Mouse (Mus musculus): ENCODE measurements at regions not wholly inside any gene's neighbourhood (a gene's known extent, or its start where the extent isn't known, plus 50 kb on each side); places are given as distances from the start of the nearest gene placed in this dataset.
"Not testable (repeated sequence)": the region's sequence is repeated elsewhere in the genome, so short reads cannot be mapped to it uniquely, and the experiment has no call there.

- DNase-seq (ENCODE audit: inconsistent age in 2 of 2, low spot score in 1 of 2): peak in 1 of 2 experiments; percentile 25
Observed at GRCm38 (mm10) chr10:123800067-123800691, 536.4 kb downstream of the Fam19a2 start.

DNA sequence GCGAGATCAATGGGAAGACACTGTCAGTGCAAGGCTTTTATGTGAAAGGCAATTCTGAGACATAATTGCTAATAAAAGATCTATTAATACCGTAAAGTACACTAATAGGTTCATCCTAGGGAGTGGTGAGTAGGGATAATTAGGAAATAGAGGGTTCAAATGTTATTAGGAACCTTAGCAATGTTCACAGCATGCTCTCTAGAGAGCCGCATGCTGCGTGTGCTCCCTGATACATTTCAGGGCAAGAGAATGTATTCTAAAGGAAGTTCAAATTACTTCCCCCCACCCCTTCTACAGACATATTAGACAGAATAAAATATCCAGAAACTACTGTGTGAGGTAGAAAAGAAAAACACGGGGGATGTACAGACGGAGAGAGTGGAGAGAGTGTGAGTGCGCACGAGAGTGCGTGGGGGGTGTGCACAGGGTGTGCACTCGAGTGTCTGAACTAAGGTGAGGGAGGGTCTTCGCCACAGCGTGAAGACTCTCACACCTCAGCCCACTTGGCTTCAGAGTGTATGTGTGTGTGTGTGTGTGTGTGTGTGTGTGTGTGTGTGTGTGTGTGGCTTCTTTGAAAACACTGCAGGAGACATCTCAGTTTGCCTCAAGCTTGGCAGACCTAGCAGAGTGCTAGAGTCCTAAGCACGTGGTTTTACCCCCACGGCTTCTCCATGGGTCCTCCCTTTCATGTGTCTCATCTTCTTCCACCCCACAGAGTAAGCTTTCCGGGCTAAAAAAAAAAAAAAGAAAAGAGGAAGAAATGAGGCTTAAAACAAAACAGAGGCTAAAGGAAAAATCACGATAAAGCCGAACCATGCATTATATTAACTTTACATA is 537.1 kb downstream of the Fam19a2 start:
- no peak for DNase-seq (ENCODE audit: inconsistent age in 2 of 2, low spot score in 1 of 2)

- no peak for DNase-seq (ENCODE audit: inconsistent age in 2 of 2, low spot score in 1 of 2)
Observed at GRCm38 (mm10) chr10:123810882-123811281, 547.1 kb downstream of the Fam19a2 start.

DNA sequence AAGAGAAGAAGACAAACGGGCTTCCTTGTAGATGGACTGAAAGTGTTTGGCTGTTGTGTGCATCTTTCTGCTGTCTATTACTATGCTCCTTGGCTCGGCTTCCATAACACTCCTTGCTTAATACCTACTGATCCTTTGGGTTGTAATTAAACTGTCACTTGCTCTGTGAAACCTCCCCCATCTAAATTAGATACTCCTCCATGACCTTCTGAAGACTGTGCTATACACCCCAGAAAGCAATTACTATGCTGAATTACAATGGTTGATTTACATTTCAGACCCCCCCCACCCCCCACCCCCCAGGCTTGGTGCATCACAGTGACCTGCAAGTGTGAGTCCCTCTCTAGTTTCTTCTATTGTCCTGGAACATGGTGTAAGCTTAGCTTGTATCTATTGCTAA is 549.3 kb downstream of the Fam19a2 start:
- DNase-seq (ENCODE audit: inconsistent age in 2 of 2, low spot score in 1 of 2): no peak

- DNase-seq (ENCODE audit: inconsistent age in 2 of 2, low spot score in 1 of 2): no peak
Observed at GRCm38 (mm10) chr10:123840061-123840751, 576.4 kb downstream of the Fam19a2 start.

DNA sequence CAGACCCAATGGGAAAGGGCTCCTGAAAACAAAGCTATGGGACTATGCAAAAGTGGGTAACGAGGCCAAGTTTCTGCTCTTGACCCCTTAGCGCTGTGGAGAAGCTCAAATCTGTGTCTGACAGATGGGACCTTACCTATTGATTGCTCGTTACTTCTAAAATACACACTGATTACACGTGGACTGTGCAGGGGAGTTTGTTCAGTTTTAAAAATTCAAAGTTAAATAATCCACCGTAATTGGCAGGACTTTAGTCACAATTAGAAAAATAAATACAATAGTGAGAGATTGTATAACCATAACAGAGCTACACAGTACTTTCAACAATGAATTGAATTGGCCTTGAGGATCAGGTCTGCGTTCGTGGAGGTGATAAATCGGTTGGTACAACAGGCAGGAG is 578.3 kb downstream of the Fam19a2 start:
- DNase-seq (ENCODE audit: inconsistent age in 2 of 2, low spot score in 1 of 2): no peak

DNA sequence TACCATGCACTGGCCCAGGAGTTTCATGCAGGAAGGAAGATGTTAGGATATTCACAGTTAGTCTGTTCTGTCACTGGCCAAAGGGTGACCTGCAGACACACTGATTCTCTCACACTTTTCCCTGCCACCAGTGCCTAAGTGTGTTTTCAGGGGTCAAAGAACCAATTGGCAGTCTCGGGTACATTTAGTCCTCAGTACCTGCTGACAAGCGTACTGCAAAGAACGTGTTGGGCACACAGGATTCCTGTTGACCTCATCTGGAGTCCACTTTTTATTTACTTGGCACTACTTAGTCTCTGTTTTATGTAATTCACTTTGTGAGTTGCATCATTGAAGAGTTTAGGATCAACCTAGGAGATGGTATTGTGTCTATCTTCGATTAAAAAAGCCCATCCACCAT is 579.8 kb downstream of the Fam19a2 start:
- no peak for DNase-seq (ENCODE audit: inconsistent age in 2 of 2, low spot score in 1 of 2)

DNA sequence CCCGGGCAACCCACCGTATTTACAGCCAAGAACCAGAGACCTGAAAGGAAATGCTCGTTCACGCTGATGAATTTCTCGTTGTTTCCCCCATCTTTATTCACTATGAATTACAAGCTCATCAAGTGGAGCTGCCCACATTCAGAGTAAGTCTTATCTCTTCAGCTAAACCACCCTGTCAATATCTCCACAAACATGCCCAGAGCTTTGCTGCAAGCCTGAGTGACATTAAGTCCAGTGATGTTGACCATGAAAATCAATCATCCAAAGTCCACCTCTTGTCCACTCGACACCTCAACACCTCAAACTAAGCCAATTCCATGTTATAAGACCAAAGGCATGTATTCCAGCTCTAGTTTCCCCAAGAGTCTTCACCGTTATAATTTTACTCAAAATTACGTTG is 582.8 kb downstream of the Fam19a2 start:
- no peak for DNase-seq (ENCODE audit: inconsistent age in 2 of 2, low spot score in 1 of 2)

DNA sequence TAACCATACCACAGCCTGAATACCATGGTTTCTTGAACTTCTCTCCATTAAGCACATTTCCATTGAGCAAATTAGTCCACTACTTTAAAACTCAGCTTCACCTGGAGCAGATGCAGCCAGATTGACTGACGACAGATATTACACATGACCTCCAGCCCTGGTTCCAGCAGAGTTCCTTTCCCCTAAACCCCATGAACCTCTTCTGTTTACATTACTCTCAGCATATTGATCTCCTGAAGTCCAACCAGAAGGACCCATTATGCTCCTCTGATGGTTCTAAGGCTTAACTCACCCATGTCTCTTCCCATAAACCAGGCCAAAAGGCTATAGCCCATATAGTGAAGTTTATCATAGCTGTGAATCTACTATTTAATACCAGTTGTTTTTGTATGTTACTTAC is 584.8 kb downstream of the Fam19a2 start:
- no peak for DNase-seq (ENCODE audit: inconsistent age in 2 of 2, low spot score in 1 of 2)

GRCm38 (mm10) chr10:123875459-123875858 is 611.7 kb downstream of the Fam19a2 start:
- DNase-seq (ENCODE audit: inconsistent age in 2 of 2, low spot score in 1 of 2): no peak

- no peak for DNase-seq (ENCODE audit: inconsistent age in 2 of 2, low spot score in 1 of 2)
Observed at GRCm38 (mm10) chr10:123875882-123876281, 612.1 kb downstream of the Fam19a2 start.

GRCm38 (mm10) chr10:123888681-123889172 is 624.9 kb downstream of the Fam19a2 start:
- no peak for DNase-seq (ENCODE audit: inconsistent age in 2 of 2, low spot score in 1 of 2)

DNA sequence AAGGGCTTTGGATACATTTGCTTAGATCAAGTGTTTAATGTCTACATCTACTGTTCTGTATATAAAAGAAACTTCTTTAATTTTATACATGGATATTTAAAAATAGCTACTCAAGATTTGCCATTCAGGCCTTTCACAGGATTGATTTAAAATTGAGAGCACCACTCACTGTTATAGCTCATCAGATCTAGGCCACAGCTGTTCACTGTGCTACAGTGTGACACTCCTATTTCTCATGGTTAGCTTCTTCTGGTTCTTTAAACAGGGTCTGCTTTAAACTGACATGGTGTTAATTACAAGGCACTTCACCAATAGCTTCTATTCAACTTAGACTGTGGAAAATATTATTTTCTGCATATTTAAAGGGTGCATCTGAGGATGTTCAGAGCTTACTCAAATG is 655.3 kb downstream of the Fam19a2 start:
- no peak for DNase-seq (ENCODE audit: inconsistent age in 2 of 2, low spot score in 1 of 2)

DNA sequence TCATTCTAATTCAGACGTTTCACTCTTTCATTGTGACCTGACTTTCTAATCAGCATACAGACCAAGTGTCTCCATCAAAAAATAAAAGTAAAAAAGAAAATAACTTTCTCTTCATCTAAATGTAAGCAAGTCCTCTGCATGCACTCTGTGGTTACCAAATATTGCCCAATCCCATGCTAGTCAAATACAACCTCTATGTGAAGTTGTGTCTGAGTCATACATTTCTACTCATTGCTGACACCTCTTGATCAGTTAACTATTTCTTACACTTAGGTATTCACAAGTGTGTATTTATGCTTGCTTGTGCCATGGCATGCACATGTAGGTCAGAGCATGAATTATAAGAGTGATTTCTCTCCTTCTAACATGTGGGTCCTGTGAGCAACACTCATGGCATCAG is 666.2 kb downstream of the Fam19a2 start:
- DNase-seq (ENCODE audit: inconsistent age in 2 of 2, low spot score in 1 of 2): no peak

- DNase-seq (ENCODE audit: inconsistent age in 2 of 2, low spot score in 1 of 2): not testable (repeated sequence)
Observed at GRCm38 (mm10) chr10:123938732-123939131, 674.9 kb downstream of the Fam19a2 start.

All from adrenal gland, adult (tissue).